Mouse (Mus musculus) liver, embryonic 15.5 days (tissue): Measurements from ENCODE around the gene Olfr1112. TPM values are rescaled to one million over a fixed set of nuclear protein-coding genes. Genes with fewer than 3 reads are reported as not detected.
"Not testable (repeated sequence)": the region's sequence is repeated elsewhere in the genome, so short reads cannot be mapped to it uniquely, and the experiment has no call there.

ENCODE experiments used
- ATAC-seq: fragments of 200-750 bp; cut with Nextera tagmentation; 2 replicates; pipeline ENCODE4 v1.8.0; 2017; ENCODE audit warnings: moderate number of reproducible peaks, mild to moderate bottlenecking, moderate library complexity; ENCODE audit not compliant: insufficient read depth
- H3K27ac ChIP-seq: fragments of 300-500 bp; sonication (generic); replicated peaks from 2 replicates; pipeline ENCODE4 v1.5.1; 2015; ENCODE audit warnings: mild to moderate bottlenecking, inconsistent platforms
- H3K27me3 ChIP-seq: fragments of 300-500 bp; sonication (generic); 2 replicates; pipeline ENCODE4 v1.6.1; 2015; ENCODE audit warnings: mild to moderate bottlenecking, inconsistent platforms
- H3K36me3 ChIP-seq: fragments of 300-500 bp; sonication (generic); replicated peaks from 2 replicates; pipeline ENCODE4 v1.6.1; 2015; ENCODE audit warnings: moderate library complexity, mild to moderate bottlenecking, inconsistent platforms
- H3K4me1 ChIP-seq: fragments of 300-500 bp; sonication (generic); replicated peaks from 2 replicates; pipeline ENCODE4 v1.6.1; 2015; ENCODE audit warnings: inconsistent platforms
- H3K4me2 ChIP-seq: fragments of 300-500 bp; sonication (generic); 2 replicates; pipeline ENCODE4 v1.6.1; 2015; ENCODE audit warnings: moderate library complexity, mild to moderate bottlenecking, inconsistent platforms
- H3K4me3 ChIP-seq: fragments of 300-500 bp; sonication (generic); replicated peaks from 2 replicates; pipeline ENCODE4 v1.5.1; 2015; ENCODE audit warnings: mild to moderate bottlenecking, inconsistent platforms
- H3K9ac ChIP-seq: fragments of 300-500 bp; sonication (generic); 2 replicates; pipeline ENCODE4 v1.6.1; 2015; ENCODE audit warnings: moderate library complexity, mild to moderate bottlenecking, inconsistent platforms
- H3K9me3 ChIP-seq: fragments of 300-500 bp; sonication (generic); replicated peaks from 2 replicates; pipeline ENCODE4 v1.6.1; 2016; ENCODE audit warnings: inconsistent platforms
- WGBS: fragments of 180-500 bp; shearing (Covaris S2); methylation state at CpG from one replicate; pipeline ENCODE4 v1.1.7; 2015; ENCODE audit warnings: mixed read lengths; ENCODE audit not compliant: insufficient replicate concordance; 5-methylcytosine and 5-hydroxymethylcytosine counted together
- polyA plus RNA-seq: library from polyadenylated mRNA; unstranded; fragments of >200 nt; fragmentation: Nextera tagmentation; extraction: Ambion mirVana; gene quantifications from 2 replicates; pipeline ENCODE4 v1.2.1, GENCODE M21; 2015

Gene Olfr1112
- not detected in 2 replicates for polyA plus RNA-seq

DNA sequence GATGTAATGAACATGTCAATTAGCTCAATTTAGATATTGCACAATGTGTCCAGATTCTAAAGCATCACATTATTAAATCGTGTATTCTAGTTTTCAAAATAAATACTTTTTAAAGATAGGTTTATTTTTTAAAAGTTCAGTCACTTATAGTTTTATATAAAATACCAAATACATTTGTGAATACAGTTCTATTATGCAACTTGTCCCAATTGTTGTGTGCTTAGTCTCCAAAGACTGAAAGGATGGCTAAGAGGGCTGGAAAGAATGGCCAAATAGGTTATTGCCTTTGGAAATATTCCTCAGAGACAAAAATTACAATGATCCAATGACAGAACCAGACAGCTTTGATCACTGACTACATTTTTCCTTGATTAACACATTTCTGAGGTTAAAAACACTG lies at the start of gene Olfr1112:
Olfr1112 (plus strand) TSS at position 301 of the 400 bp plus-strand sequence.
- 51% methylated on average over 1 of the region's 1 CpGs for WGBS

DNA sequence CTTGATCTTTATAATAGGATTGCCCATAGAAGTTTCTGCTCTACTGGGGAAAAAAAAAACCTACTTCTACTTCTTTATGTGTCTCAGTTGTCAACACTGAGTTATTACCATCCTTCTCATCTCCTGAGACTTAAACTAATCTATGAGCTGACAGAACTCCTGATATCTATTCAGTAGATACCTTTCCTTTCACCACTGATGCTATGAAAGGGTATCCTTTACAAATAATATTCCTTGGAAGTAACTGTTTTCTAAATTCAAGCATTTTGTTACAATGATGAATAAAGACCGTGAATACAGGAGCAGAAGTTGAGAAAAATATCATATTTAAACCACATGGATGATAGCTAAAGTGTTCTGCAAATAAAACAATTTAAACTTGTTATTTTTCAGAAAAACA lies 47.4 kb upstream of the Olfr1112 start, which contains the start of gene Olfr1110:
Olfr1110 (minus strand) TSS at position 101 of the 400 bp plus-strand sequence.
- Histone ChIP-seq H3K36me3 (no peaks in the 10 kb centered on the region), H3K9ac (no peak within 1 kb of the TSS), H3K9me3 (no peaks in the 10 kb centered on the region), H3K27ac (no peak within 1 kb of the TSS), H3K4me2 (no peak within 1 kb of the TSS), H3K4me1 (no peaks in the 10 kb centered on the region), H3K27me3 (no peaks in the 10 kb centered on the region), H3K4me3 (no peak within 1 kb of the TSS)
- 42% methylated on average over 1 of the region's 1 CpGs for WGBS
- ATAC-seq: no peak

More for the DNA sequence above, at the start of gene Olfr1112:
- Histone ChIP-seq H3K27me3 (no peaks in the 10 kb centered on the region), H3K9ac (no peak within 1 kb of the TSS), H3K4me3 (no peak within 1 kb of the TSS), H3K9me3 (no peaks in the 10 kb centered on the region), H3K27ac (no peak within 1 kb of the TSS), H3K4me1 (no peaks in the 10 kb centered on the region), H3K36me3 (no peaks in the 10 kb centered on the region), H3K4me2 (no peak within 1 kb of the TSS)
- ATAC-seq: no peak

DNA sequence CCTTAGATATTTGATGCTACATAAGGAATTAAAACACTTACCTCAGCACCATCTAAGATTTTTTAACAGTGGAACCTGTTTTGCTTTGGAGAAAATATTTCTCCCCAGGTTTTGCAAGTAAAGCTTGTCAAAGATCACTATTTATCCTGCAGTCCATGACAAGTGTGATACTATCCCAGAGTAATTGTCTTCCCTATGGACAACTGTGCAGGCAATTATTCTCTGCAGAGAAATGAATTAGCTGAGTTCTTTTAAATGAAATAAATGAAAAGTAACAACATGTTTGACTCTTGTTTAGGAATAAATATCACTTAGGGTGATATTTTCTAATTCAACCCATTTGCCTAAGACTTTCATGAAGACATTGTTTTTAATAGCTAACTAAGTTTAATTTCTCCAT lies 35.1 kb upstream of the Olfr1112 start, which contains the start of gene Olfr1111:
Olfr1111 (minus strand) TSS at position 101 of the 400 bp plus-strand sequence.
- no peaks in the 10 kb centered on the region for H3K4me1 ChIP-seq
- H3K36me3 ChIP-seq: no peaks in the 10 kb centered on the region
- no peaks in the 10 kb centered on the region for H3K9me3 ChIP-seq
- H3K27ac ChIP-seq: no peak within 1 kb of the TSS
- no peak within 1 kb of the TSS for H3K9ac ChIP-seq
- H3K4me3 ChIP-seq: no peak within 1 kb of the TSS
- no peak within 1 kb of the TSS for H3K4me2 ChIP-seq
- ATAC-seq: no peak
- H3K27me3 ChIP-seq: no peaks in the 10 kb centered on the region

DNA sequence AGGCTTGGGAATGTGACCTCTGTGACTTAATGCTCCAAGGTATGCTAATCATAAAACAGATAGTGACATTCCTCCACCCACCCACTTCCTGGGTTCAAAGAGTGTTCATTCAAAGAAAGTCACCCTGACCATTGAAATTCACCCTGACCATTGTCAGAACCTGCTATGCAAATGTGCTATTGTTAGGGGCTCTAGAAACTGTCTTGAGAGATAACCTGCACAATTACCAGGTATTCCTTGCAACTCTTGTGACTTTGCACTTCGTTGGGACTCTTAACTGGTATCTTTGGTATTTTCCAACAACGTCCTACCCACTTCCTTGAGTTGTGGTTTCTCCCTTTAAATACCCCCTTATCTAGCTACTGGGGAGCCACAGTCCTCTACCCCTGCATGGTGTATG lies 19.9 kb upstream of the Olfr1112 start:
- not testable (repeated sequence) for H3K9ac ChIP-seq, H3K4me3 ChIP-seq, ATAC-seq, H3K27me3 ChIP-seq, H3K4me1 ChIP-seq, H3K27ac ChIP-seq, H3K9me3 ChIP-seq, H3K4me2 ChIP-seq, H3K36me3 ChIP-seq
- 52% methylated on average over 2 of the region's 2 CpGs for WGBS

GRCm38 (mm10) chr2:87208670-87209069 lies 21.1 kb downstream of the Olfr1112 start, which contains the start of gene Olfr1113:
TSS of gene Olfr1113 (plus strand) at chr2:87208970.
- Histone ChIP-seq H3K4me3 (no peak within 1 kb of the TSS), H3K9me3 (no peaks in the 10 kb centered on the region), H3K4me2 (no peak within 1 kb of the TSS), H3K4me1 (no peaks in the 10 kb centered on the region), H3K27me3 (no peaks in the 10 kb centered on the region), H3K27ac (no peak within 1 kb of the TSS), H3K36me3 (no peaks in the 10 kb centered on the region), H3K9ac (no peak within 1 kb of the TSS)
- WGBS: 65% methylated on average over 2 of the region's 2 CpGs
- ATAC-seq: no peak

Other genes starting within 250 kb of the Olfr1112 start
- gene Olfr1099, start 227.1 kb upstream of the Olfr1112 start, polyA plus RNA-seq: not detected in 2 replicates
- not detected in 2 replicates for gene Olfr1100, start 207.8 kb upstream of the Olfr1112 start, polyA plus RNA-seq
- not detected in 2 replicates for gene Olfr1101, start 196.6 kb upstream of the Olfr1112 start, polyA plus RNA-seq
- not detected in 2 replicates for gene Olfr1102, start 189.4 kb upstream of the Olfr1112 start, polyA plus RNA-seq
- not detected in 2 replicates for gene Olfr1104, start 160.7 kb upstream of the Olfr1112 start, polyA plus RNA-seq
- not detected in 2 replicates for gene Olfr1105, start 151.3 kb upstream of the Olfr1112 start, polyA plus RNA-seq
- gene Olfr1106, start 135.5 kb upstream of the Olfr1112 start, polyA plus RNA-seq: not detected in 2 replicates
- not detected in 2 replicates for gene Olfr1107, start 112.0 kb upstream of the Olfr1112 start, polyA plus RNA-seq
- gene Olfr1109, start 91.8 kb upstream of the Olfr1112 start, polyA plus RNA-seq: not detected in 2 replicates
- gene Olfr259, start 73.2 kb upstream of the Olfr1112 start, polyA plus RNA-seq: not detected in 2 replicates
- gene Olfr1110, start 47.5 kb upstream of the Olfr1112 start, polyA plus RNA-seq: not detected in 2 replicates
- not detected in 2 replicates for gene Olfr1111, start 35.2 kb upstream of the Olfr1112 start, polyA plus RNA-seq
- gene Olfr1113, start 21.2 kb downstream of the Olfr1112 start, polyA plus RNA-seq: not detected in 2 replicates
- gene Olfr1115, start 60.2 kb downstream of the Olfr1112 start, polyA plus RNA-seq: not detected in 2 replicates
- gene Olfr1116, start 79.7 kb downstream of the Olfr1112 start, polyA plus RNA-seq: not detected in 2 replicates
- gene Olfr1118, start 119.8 kb downstream of the Olfr1112 start, polyA plus RNA-seq: not detected in 2 replicates
- gene Olfr1120, start 167.0 kb downstream of the Olfr1112 start, polyA plus RNA-seq: not detected in 2 replicates
- gene Olfr1121, start 182.1 kb downstream of the Olfr1112 start, polyA plus RNA-seq: not detected in 2 replicates
- not detected in 2 replicates for gene Olfr1122, start 198.1 kb downstream of the Olfr1112 start, polyA plus RNA-seq
- not detected in 2 replicates for gene Olfr1123, start 228.8 kb downstream of the Olfr1112 start, polyA plus RNA-seq
- not detected in 2 replicates for gene Olfr1124, start 242.5 kb downstream of the Olfr1112 start, polyA plus RNA-seq